Mouse (Mus musculus) kidney, adult 2 months (tissue): ENCODE measurements around the gene Sdhaf1. TPM values are rescaled to one million over a fixed set of nuclear protein-coding genes. Genes with fewer than 3 reads are reported as not detected.
A peak's percentile ranks its signal among the peaks of the same experiment; 100 is the strongest.

Source experiments
- DNase-seq: peaks from one replicate; pipeline ENCODE4 v3.0.0; 2021
- H3K27ac ChIP-seq: fragments of 200-500 bp; 2 replicates; pipeline ENCODE4 v1.5.1; 2012; ENCODE audit warnings: low read depth, low read length, control low read depth, inconsistent platforms; ENCODE audit not compliant: insufficient read depth
- H3K27me3 ChIP-seq: fragments of 200-500 bp; replicated peaks from 2 replicates; pipeline ENCODE4 v1.6.1; 2012; ENCODE audit warnings: mild to moderate bottlenecking, moderate library complexity, low read length, inconsistent platforms; ENCODE audit not compliant: control insufficient read depth, insufficient read depth
- H3K36me3 ChIP-seq: fragments of 200-500 bp; 2 replicates; pipeline ENCODE4 v1.6.1; 2012; ENCODE audit warnings: mild to moderate bottlenecking, moderate library complexity, low read length, inconsistent platforms; ENCODE audit not compliant: control insufficient read depth, insufficient read depth
- H3K4me1 ChIP-seq: fragments of 200-500 bp; 2 replicates; pipeline ENCODE4 v1.6.1; 2011; ENCODE audit warnings: low read length; ENCODE audit not compliant: control insufficient read depth, insufficient read depth
- H3K4me3 ChIP-seq: fragments of 200-500 bp; 2 replicates; pipeline ENCODE4 v1.5.1; 2011; ENCODE audit warnings: mild to moderate bottlenecking, low read depth, low read length, control low read depth; ENCODE audit not compliant: insufficient read depth
- CTCF ChIP-seq: fragments of 200-500 bp; conservative IDR thresholded peaks from 2 replicates; pipeline ENCODE4 v1.5.1; 2011; ENCODE audit warnings: low read depth, mild to moderate bottlenecking, control low read depth, low read length, moderate library complexity, mixed read lengths; ENCODE audit not compliant: insufficient read depth, insufficient read length
- POLR2A ChIP-seq: fragments of 200-500 bp; IDR thresholded peaks from one replicate; pipeline ENCODE4 v1.6.1; 2011; ENCODE audit warnings: low read depth, low read length, control low read depth
- WGBS: fragments of 180-500 bp; shearing (Covaris S2); methylation state at CpG from one replicate; pipeline ENCODE4 v1.1.7; 2018; 5-methylcytosine and 5-hydroxymethylcytosine counted together
- polyA plus RNA-seq: library from polyadenylated mRNA; depleted of rRNA; stranded (reverse); fragments of >200 nt; gene quantifications from 2 replicates; pipeline ENCODE4 v1.2.3, GENCODE M21; 2012; rRNA removed

Sdhaf1 gene
- 26.4 and 27.3 TPM in 2 replicates for polyA plus RNA-seq

DNA sequence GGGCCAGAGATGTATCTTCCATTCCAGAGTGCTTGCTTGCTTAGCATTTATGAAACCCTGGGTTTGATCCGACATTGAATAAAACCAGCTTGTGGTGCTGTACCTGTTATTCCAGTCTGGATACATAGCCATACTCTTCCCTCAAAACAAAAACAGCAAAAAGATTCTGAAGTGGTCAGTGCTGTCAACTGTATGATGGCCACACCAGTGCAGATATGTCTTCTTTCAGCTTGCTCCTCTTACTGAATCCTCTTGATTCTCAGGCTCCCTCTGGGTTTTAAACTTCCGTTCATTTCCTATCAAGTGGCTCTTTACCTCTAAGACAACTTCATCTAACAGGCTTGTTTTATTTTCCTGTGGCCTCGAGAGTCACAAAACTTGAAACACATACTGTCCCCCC is at the start of gene Sdhaf1:
Sdhaf1 (minus strand) TSS at position 101 of the 400 bp plus-strand sequence.
- peaks cover 19% of the 10 kb centered on the region; the same call in 1 of the 2 replicates for H3K4me1 ChIP-seq
- peak within 1 kb of the TSS; percentile 47; the same call in 1 of the 2 replicates for H3K4me3 ChIP-seq
- no peaks in the 10 kb centered on the region for H3K36me3 ChIP-seq
- no peak for TF ChIP-seq CTCF
- TF ChIP-seq POLR2A: no peak
- peak within 1 kb of the TSS; percentile 92 for H3K27ac ChIP-seq
- 81% methylated on average over 3 of the region's 3 CpGs for WGBS
- no peak for DNase-seq
- H3K27me3 ChIP-seq: no peaks in the 10 kb centered on the region

- H3K27me3 ChIP-seq: no peaks in the 10 kb centered on the region
- H3K36me3 ChIP-seq: no peaks in the 10 kb centered on the region
- 78% methylated on average over 2 of the region's 2 CpGs for WGBS
- no peak overlapping the region for H3K27ac ChIP-seq
- DNase-seq: no peak
- no peaks in the 10 kb centered on the region for H3K4me1 ChIP-seq
- no peak for TF ChIP-seq CTCF
- no peak for TF ChIP-seq POLR2A
- H3K4me3 ChIP-seq: no peak overlapping the region
Measured at GRCm38 (mm10) chr7:30367466-30367865, 43.8 kb upstream of the Sdhaf1 start.

DNA sequence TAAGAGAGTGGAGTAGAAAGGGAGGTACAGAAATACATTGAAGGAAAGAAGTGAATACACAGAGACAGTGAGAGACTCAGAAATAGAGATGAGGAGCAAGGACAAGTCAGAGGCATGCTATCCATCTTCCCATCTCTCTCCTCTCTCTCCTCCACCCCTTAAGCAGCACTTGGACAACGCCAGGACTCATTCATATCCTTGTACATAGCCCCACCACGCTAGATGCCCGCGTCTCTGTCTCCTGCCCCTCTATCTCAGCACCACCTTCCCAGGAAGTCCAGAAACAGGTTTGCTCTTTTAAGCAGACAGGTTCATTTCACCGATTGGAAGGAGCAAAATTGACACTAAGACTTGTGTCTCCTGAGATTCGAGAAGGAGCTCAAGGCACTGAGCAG is 39.6 kb upstream of the Sdhaf1 start:
- Histone ChIP-seq H3K4me3 (peak overlapping the region; percentile 70; the same call in 1 of the 2 replicates), H3K27me3 (no peaks in the 10 kb centered on the region), H3K4me1 (peaks cover 5% of the 10 kb centered on the region; the same call in 1 of the 2 replicates), H3K27ac (no peak overlapping the region), H3K36me3 (no peaks in the 10 kb centered on the region)
- no peak for DNase-seq
- TF ChIP-seq CTCF: no peak
- TF ChIP-seq POLR2A: no peak
- WGBS: 42% methylated on average over 6 of the region's 6 CpGs

DNA sequence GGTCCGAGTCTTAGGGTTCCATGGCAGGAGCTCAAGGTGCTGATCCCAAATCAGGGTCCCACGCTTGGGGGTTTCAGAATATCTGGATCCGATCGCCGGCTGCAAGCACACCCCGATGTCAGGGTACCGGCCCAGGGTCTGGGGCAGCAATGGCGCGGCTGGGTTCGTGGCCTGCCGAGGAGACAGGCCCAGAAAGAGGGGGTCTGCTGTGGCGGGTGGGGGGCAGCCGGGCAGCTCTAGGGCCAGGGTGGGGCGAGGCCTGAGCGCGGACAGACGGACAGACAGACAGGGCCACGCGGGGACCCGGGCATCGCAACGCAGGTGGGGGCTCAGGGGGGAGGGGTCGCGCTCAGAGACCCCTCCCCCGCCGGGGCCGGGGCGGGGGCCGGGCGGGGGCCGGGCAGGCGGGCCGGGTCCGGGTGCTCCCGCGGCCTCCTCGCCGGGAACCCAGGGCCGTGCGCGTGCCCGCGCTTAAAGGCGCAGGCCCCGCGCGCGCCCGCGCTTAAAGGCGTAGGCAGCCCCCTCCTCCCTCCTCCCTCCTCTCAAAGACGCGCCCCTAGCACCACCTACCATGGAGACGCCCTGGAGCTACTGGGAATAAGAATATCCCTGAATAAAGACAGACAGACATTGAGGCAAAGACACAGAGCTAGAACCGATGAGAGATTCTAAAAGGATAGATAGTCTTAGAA is 39.1 kb upstream of the Sdhaf1 start, which contains the start of gene Lrfn3:
Lrfn3 (minus strand) TSS at position 121 of the 692 bp plus-strand sequence.
- 2% methylated on average over 50 of the region's 55 CpGs for WGBS
- H3K36me3 ChIP-seq: no peaks in the 10 kb centered on the region
- H3K4me1 ChIP-seq: peaks cover 5% of the 10 kb centered on the region; the same call in 1 of the 2 replicates
- DNase-seq: peak; percentile 39
- TF ChIP-seq CTCF: no peak
- no peak for TF ChIP-seq POLR2A
- peak within 1 kb of the TSS; percentile 70 for H3K4me3 ChIP-seq
- no peaks in the 10 kb centered on the region for H3K27me3 ChIP-seq
- H3K27ac ChIP-seq: no peak within 1 kb of the TSS

GRCm38 (mm10) chr7:30360028-30360427 is 36.3 kb upstream of the Sdhaf1 start:
- Histone ChIP-seq H3K27ac (peak overlapping the region; percentile 26; the same call in 1 of the 2 replicates), H3K4me3 (no peak overlapping the region), H3K4me1 (peaks cover 5% of the 10 kb centered on the region; the same call in 1 of the 2 replicates), H3K36me3 (no peaks in the 10 kb centered on the region), H3K27me3 (no peaks in the 10 kb centered on the region)
- TF ChIP-seq CTCF (no peak), POLR2A (no peak)
- no peak for DNase-seq
- WGBS: 77% methylated on average over 17 of the region's 17 CpGs

GRCm38 (mm10) chr7:30359276-30359865 is 35.7 kb upstream of the Sdhaf1 start:
- Histone ChIP-seq H3K36me3 (no peaks in the 10 kb centered on the region), H3K27me3 (no peaks in the 10 kb centered on the region), H3K4me3 (no peak overlapping the region), H3K4me1 (peaks cover 5% of the 10 kb centered on the region; the same call in 1 of the 2 replicates), H3K27ac (peak overlapping the region; percentile 41)
- peak; percentile 50 for DNase-seq
- WGBS: 54% methylated on average over 31 of the region's 31 CpGs
- TF ChIP-seq POLR2A: no peak
- 0 out of 2 replicates have a peak, but pooled peaks have one; percentile 7 for TF ChIP-seq CTCF
